Mouse (Mus musculus) urinary bladder, postnatal 36 days (tissue): Measurements from ENCODE around the gene Tma7.
A peak's percentile ranks its signal among the peaks of the same experiment; 100 is the strongest.

ENCODE experiments used
- DNase-seq, 2 experiments: peaks; one replicate each; pipeline ENCODE4 v3.0.0; 2022; ENCODE audit warnings: low spot score in 2 of 2, mixed read lengths in 1 of 2

Tma7 gene

GRCm38 (mm10) chr9:109041351-109041750, 41.0 kb downstream of the Tma7 start:
- no peak for DNase-seq

GRCm38 (mm10) chr9:109040906-109041305, 41.5 kb downstream of the Tma7 start:
- no peak for DNase-seq

GRCm38 (mm10) chr9:109040216-109040615, 42.2 kb downstream of the Tma7 start:
- no peak for DNase-seq

GRCm38 (mm10) chr9:109039681-109040080, 42.7 kb downstream of the Tma7 start:
- DNase-seq, result no peak

- DNase-seq, result peak; percentile 49 to 62
Measured at GRCm38 (mm10) chr9:109038901-109039364, 43.5 kb downstream of the Tma7 start.

- peak; percentile 72 to 83 for DNase-seq
Measured at GRCm38 (mm10) chr9:109038086-109038895, 44.1 kb downstream of the Tma7 start, which contains the start of gene Shisa5. Gene Shisa5, plus strand, starts transcription at chr9:109038565.

- no peak for DNase-seq
Measured at GRCm38 (mm10) chr9:109032435-109032834, 50.0 kb downstream of the Tma7 start.

GRCm38 (mm10) chr9:109031686-109032085, 50.7 kb downstream of the Tma7 start:
- DNase-seq, result no peak

GRCm38 (mm10) chr9:109031001-109031400, 51.4 kb downstream of the Tma7 start:
- DNase-seq, result no peak

- DNase-seq, result no peak
Measured at GRCm38 (mm10) chr9:109030312-109030711, 52.1 kb downstream of the Tma7 start.

GRCm38 (mm10) chr9:109028919-109029318, 53.5 kb downstream of the Tma7 start:
- DNase-seq, result no peak

- no peak for DNase-seq
Measured at GRCm38 (mm10) chr9:109028421-109028820, 54.0 kb downstream of the Tma7 start.

- DNase-seq, result no peak
Measured at GRCm38 (mm10) chr9:109027521-109027920, 54.9 kb downstream of the Tma7 start.
